Mouse (Mus musculus) forebrain, embryonic 10.5 days (tissue): ENCODE results near the gene Palm2. TPM values are rescaled to one million over a fixed set of nuclear protein-coding genes. Genes with fewer than 3 reads are reported as not detected.
A peak's percentile ranks its signal among the peaks of the same experiment; 100 is the strongest.

Experiments
- DNase-seq: peaks from one replicate; pipeline ENCODE4 v3.0.0-alpha.2; 2017; ENCODE audit warnings: low spot score; ENCODE audit errors: extremely low spot score
- H3K27ac ChIP-seq: fragments of 300-500 bp; sonication (generic); 2 replicates; pipeline ENCODE4 v1.5.1; 2016; ENCODE audit warnings: mild to moderate bottlenecking
- H3K27me3 ChIP-seq: fragments of 300-500 bp; sonication (generic); 2 replicates; pipeline ENCODE4 v1.6.1; 2016; ENCODE audit warnings: mild to moderate bottlenecking; ENCODE audit not compliant: poor library complexity, severe bottlenecking
- H3K36me3 ChIP-seq: fragments of 300-500 bp; sonication (generic); replicated peaks from 2 replicates; pipeline ENCODE4 v1.6.1; 2016; ENCODE audit warnings: mild to moderate bottlenecking, moderate library complexity
- H3K4me1 ChIP-seq: fragments of 300-500 bp; sonication (generic); 2 replicates; pipeline ENCODE4 v1.6.1; 2016
- H3K4me3 ChIP-seq: fragments of 300-500 bp; sonication (generic); 2 replicates; pipeline ENCODE4 v1.5.1; 2016; ENCODE audit warnings: mild to moderate bottlenecking, moderate library complexity
- H3K9me3 ChIP-seq: fragments of 300-500 bp; sonication (generic); 2 replicates; pipeline ENCODE4 v1.6.1; 2016; ENCODE audit warnings: mild to moderate bottlenecking, moderate library complexity
- WGBS: fragments of 180-500 bp; shearing (Covaris S2); methylation state at CpG from one replicate; pipeline ENCODE4 v1.1.7; 2016; 5-methylcytosine and 5-hydroxymethylcytosine counted together
- polyA plus RNA-seq: library from polyadenylated mRNA; unstranded; fragments of >200 nt; fragmentation: Nextera tagmentation; extraction: Ambion mirVana; gene quantifications from 2 replicates; pipeline ENCODE4 v1.2.1, GENCODE M21; 2016

The Palm2 gene
- polyA plus RNA-seq, 1 experiment from 2014 or later: 2.9 TPM

GRCm38 (mm10) chr4:57612716-57613115 is 178.7 kb downstream of the Palm2 start:
- WGBS: 92% methylated on average over 5 of the region's 5 CpGs
- no peaks in the 10 kb centered on the region for H3K27me3 ChIP-seq
- no peak for DNase-seq
- H3K4me3 ChIP-seq: no peak overlapping the region
- H3K9me3 ChIP-seq: no peaks in the 10 kb centered on the region; the same call in 1 of the 2 replicates
- H3K36me3 ChIP-seq: no peaks in the 10 kb centered on the region
- H3K27ac ChIP-seq: peak overlapping the region; percentile 77; the same call in 1 of the 2 replicates
- peaks cover 14% of the 10 kb centered on the region for H3K4me1 ChIP-seq

GRCm38 (mm10) chr4:57614686-57615085 is 180.6 kb downstream of the Palm2 start:
- no peaks in the 10 kb centered on the region for H3K27me3 ChIP-seq
- WGBS: 91% methylated on average over 4 of the region's 4 CpGs
- no peaks in the 10 kb centered on the region for H3K36me3 ChIP-seq

GRCm38 (mm10) chr4:57618743-57619142 is 184.7 kb downstream of the Palm2 start:
- H3K4me1 ChIP-seq: no peaks in the 10 kb centered on the region
- DNase-seq: no peak
- H3K4me3 ChIP-seq: no peak overlapping the region
- 86% methylated on average over 6 of the region's 6 CpGs for WGBS
- H3K27me3 ChIP-seq: no peaks in the 10 kb centered on the region
- no peaks in the 10 kb centered on the region; the same call in 1 of the 2 replicates for H3K9me3 ChIP-seq
- no peaks in the 10 kb centered on the region for H3K36me3 ChIP-seq
- H3K27ac ChIP-seq: no peak overlapping the region

More at GRCm38 (mm10) chr4:57614686-57615085, 180.6 kb downstream of the Palm2 start:
- no peaks in the 10 kb centered on the region; the same call in 1 of the 2 replicates for H3K9me3 ChIP-seq
- DNase-seq: no peak
- H3K4me3 ChIP-seq: no peak overlapping the region
- H3K4me1 ChIP-seq: peaks cover 14% of the 10 kb centered on the region
- no peak overlapping the region for H3K27ac ChIP-seq

GRCm38 (mm10) chr4:57622816-57623215 is 188.8 kb downstream of the Palm2 start:
- Histone ChIP-seq H3K4me1 (no peaks in the 10 kb centered on the region), H3K27ac (no peak overlapping the region), H3K9me3 (no peaks in the 10 kb centered on the region), H3K27me3 (no peaks in the 10 kb centered on the region), H3K36me3 (no peaks in the 10 kb centered on the region), H3K4me3 (no peak overlapping the region)
- 91% methylated on average over 7 of the region's 7 CpGs for WGBS
- no peak for DNase-seq

GRCm38 (mm10) chr4:57624819-57625218 is 190.8 kb downstream of the Palm2 start:
- Histone ChIP-seq H3K9me3 (no peaks in the 10 kb centered on the region), H3K27ac (no peak overlapping the region), H3K4me1 (no peaks in the 10 kb centered on the region), H3K27me3 (no peaks in the 10 kb centered on the region), H3K36me3 (no peaks in the 10 kb centered on the region), H3K4me3 (no peak overlapping the region)
- WGBS: 94% methylated on average over 2 of the region's 2 CpGs
- no peak for DNase-seq

GRCm38 (mm10) chr4:57625306-57625705 is 191.3 kb downstream of the Palm2 start:
- no peaks in the 10 kb centered on the region for H3K36me3 ChIP-seq
- H3K9me3 ChIP-seq: no peaks in the 10 kb centered on the region
- H3K27ac ChIP-seq: no peak overlapping the region
- H3K4me3 ChIP-seq: no peak overlapping the region
- no peaks in the 10 kb centered on the region for H3K27me3 ChIP-seq
- no peaks in the 10 kb centered on the region for H3K4me1 ChIP-seq
- DNase-seq: no peak
- WGBS: 87% methylated on average over 1 of the region's 1 CpGs

GRCm38 (mm10) chr4:57625756-57626155 is 191.7 kb downstream of the Palm2 start:
- H3K9me3 ChIP-seq: no peaks in the 10 kb centered on the region
- WGBS: 89% methylated on average over 1 of the region's 1 CpGs
- H3K27ac ChIP-seq: no peak overlapping the region
- H3K4me3 ChIP-seq: no peak overlapping the region
- no peaks in the 10 kb centered on the region for H3K36me3 ChIP-seq
- no peak for DNase-seq
- no peaks in the 10 kb centered on the region for H3K4me1 ChIP-seq
- H3K27me3 ChIP-seq: no peaks in the 10 kb centered on the region

GRCm38 (mm10) chr4:57626921-57627320 is 192.9 kb downstream of the Palm2 start:
- no peak overlapping the region for H3K4me3 ChIP-seq
- H3K9me3 ChIP-seq: no peaks in the 10 kb centered on the region
- DNase-seq: no peak
- no peaks in the 10 kb centered on the region for H3K27me3 ChIP-seq
- WGBS: 91% methylated on average over 5 of the region's 5 CpGs
- no peak overlapping the region for H3K27ac ChIP-seq
- no peaks in the 10 kb centered on the region for H3K36me3 ChIP-seq
- no peaks in the 10 kb centered on the region for H3K4me1 ChIP-seq

GRCm38 (mm10) chr4:57632386-57632785 is 198.3 kb downstream of the Palm2 start:
- no peaks in the 10 kb centered on the region for H3K36me3 ChIP-seq
- no peak for DNase-seq
- H3K4me3 ChIP-seq: no peak overlapping the region
- 95% methylated on average over 5 of the region's 5 CpGs for WGBS
- no peaks in the 10 kb centered on the region for H3K27me3 ChIP-seq
- H3K9me3 ChIP-seq: no peaks in the 10 kb centered on the region
- H3K27ac ChIP-seq: no peak overlapping the region
- H3K4me1 ChIP-seq: peaks cover 3% of the 10 kb centered on the region

- 94% methylated on average over 7 of the region's 7 CpGs for WGBS
Measured at GRCm38 (mm10) chr4:57633052-57633451, 199.0 kb downstream of the Palm2 start.

GRCm38 (mm10) chr4:57634956-57635355 is 200.9 kb downstream of the Palm2 start:
- WGBS: 69% methylated on average over 1 of the region's 1 CpGs
- Histone ChIP-seq H3K9me3 (no peaks in the 10 kb centered on the region), H3K27me3 (0 out of 2 replicates have a peak, but pooled peaks cover 6% of the 10 kb centered on the region), H3K4me1 (peaks cover 23% of the 10 kb centered on the region), H3K36me3 (no peaks in the 10 kb centered on the region), H3K27ac (no peak overlapping the region), H3K4me3 (no peak overlapping the region)
- DNase-seq: no peak

More at GRCm38 (mm10) chr4:57633052-57633451, 199.0 kb downstream of the Palm2 start:
- DNase-seq: no peak
- Histone ChIP-seq H3K4me1 (peaks cover 9% of the 10 kb centered on the region), H3K9me3 (no peaks in the 10 kb centered on the region), H3K27ac (no peak overlapping the region), H3K4me3 (no peak overlapping the region), H3K27me3 (no peaks in the 10 kb centered on the region), H3K36me3 (no peaks in the 10 kb centered on the region)

- Histone ChIP-seq H3K27me3 (0 out of 2 replicates have a peak, but pooled peaks cover 6% of the 10 kb centered on the region), H3K36me3 (no peaks in the 10 kb centered on the region), H3K4me3 (no peak overlapping the region), H3K9me3 (no peaks in the 10 kb centered on the region), H3K4me1 (peaks cover 26% of the 10 kb centered on the region), H3K27ac (no peak overlapping the region)
- WGBS: 84% methylated on average over 9 of the region's 9 CpGs
- DNase-seq: no peak
Measured at GRCm38 (mm10) chr4:57636782-57637482, 202.9 kb downstream of the Palm2 start.

- 0 out of 2 replicates have a peak, but pooled peaks cover 6% of the 10 kb centered on the region for H3K27me3 ChIP-seq
- WGBS: 37% methylated on average over 24 of the region's 24 CpGs
- no peaks in the 10 kb centered on the region for H3K9me3 ChIP-seq
- H3K36me3 ChIP-seq: no peaks in the 10 kb centered on the region
- peak overlapping the region; percentile 43 for H3K4me3 ChIP-seq
- DNase-seq: no peak
- peaks cover 26% of the 10 kb centered on the region for H3K4me1 ChIP-seq
- H3K27ac ChIP-seq: peak overlapping the region; percentile 56; the same call in 1 of the 2 replicates
Measured at GRCm38 (mm10) chr4:57637636-57638386, 203.8 kb downstream of the Palm2 start.
